Mouse (Mus musculus) gastrocnemius, adult 2 months (tissue): Measurements from ENCODE around the gene Insc. TPM values are rescaled to one million over a fixed set of nuclear protein-coding genes. Genes with fewer than 3 reads are reported as not detected.
"Not testable (repeated sequence)": the region's sequence is repeated elsewhere in the genome, so short reads cannot be mapped to it uniquely, and the experiment has no call there.

Experiments used
- DNase-seq: peaks from one replicate; pipeline ENCODE4 v3.0.0; 2022
- H3K27ac ChIP-seq: fragments of 200-600 bp; 2 replicates; pipeline ENCODE4 v1.8.1; 2022; ENCODE audit warnings: mild to moderate bottlenecking
- H3K4me3 ChIP-seq: fragments of 200-600 bp; 2 replicates; pipeline ENCODE4 v1.8.1; 2022; ENCODE audit warnings: mild to moderate bottlenecking, moderate library complexity
- CTCF ChIP-seq: fragments of 200-600 bp; IDR thresholded peaks from 2 replicates; pipeline ENCODE4 v1.8.1; 2022; ENCODE audit warnings: antibody characterized with exemption, mild to moderate bottlenecking, moderate library complexity
- intact Hi-C: fragments of 180-260 bp; cut with DNase I; formaldehyde crosslinking; loops from one replicate; pipeline ENCODE4 v1.15.1; 2025
- long read RNA-seq, 2 experiments: library from polyadenylated mRNA; stranded (forward); transcript quantifications; one replicate each; pipeline ENCODE4 v2.0.0; 2021
- total RNA-seq, 2 experiments: library from RNA; stranded (reverse); gene quantifications; 2 replicates each; pipeline ENCODE4 v1.2.3; 2021

Insc gene
- total RNA-seq = 1 to 10 TPM in 1 of 2 experiments, under 1 TPM in 1; 0.48 to 1.9 TPM
- long read RNA-seq, experiment 1 = 0 reads
- long read RNA-seq, experiment 2, partial matches to known transcripts = 0 of 2 reads
- long read RNA-seq, experiment 2, other reads (novel, unspliced or antisense) = 1 of 2 reads

- Histone ChIP-seq H3K27ac (peak within 1 kb of the TSS; percentile 58), H3K4me3 (peak within 1 kb of the TSS; percentile 61)
- intact Hi-C loops = no loop called here
- no peak for DNase-seq
- no peak for TF ChIP-seq CTCF
Measured at GRCm38 (mm10) chr7:114743022-114743780, at the start of gene Insc. Gene Insc (plus strand): TSS chr7:114743694.

GRCm38 (mm10) chr7:114700871-114701270 lies 42.6 kb upstream of the Insc start:
- TF ChIP-seq CTCF = no peak
- DNase-seq = no peak
- intact Hi-C loops = no loop called here
- H3K4me3 ChIP-seq = no peak overlapping the region
- H3K27ac ChIP-seq = no peak overlapping the region

DNA sequence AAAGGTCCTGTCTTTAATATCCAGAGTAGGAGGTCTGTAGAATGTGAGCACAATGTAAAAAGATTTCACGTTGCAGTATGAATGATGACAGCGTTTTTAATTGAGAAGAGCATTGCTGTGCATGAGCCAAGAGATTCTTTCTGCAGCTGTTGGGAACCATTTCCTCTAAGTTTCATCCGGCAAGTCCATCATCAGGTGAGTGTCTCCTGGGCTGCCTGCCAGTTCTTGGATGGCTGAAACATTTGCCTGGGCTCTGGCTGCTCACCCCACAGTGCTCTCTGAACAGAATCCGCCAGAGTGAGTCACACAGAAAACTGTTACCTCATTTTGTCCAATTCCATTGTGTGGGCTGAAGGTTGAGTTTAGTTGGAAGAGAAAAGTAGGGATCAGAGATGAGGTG lies 36.8 kb upstream of the Insc start:
- intact Hi-C loops = no loop called here
- no peak for TF ChIP-seq CTCF
- DNase-seq = peak; percentile 29
- H3K27ac ChIP-seq = no peak overlapping the region
- no peak overlapping the region for H3K4me3 ChIP-seq

DNA sequence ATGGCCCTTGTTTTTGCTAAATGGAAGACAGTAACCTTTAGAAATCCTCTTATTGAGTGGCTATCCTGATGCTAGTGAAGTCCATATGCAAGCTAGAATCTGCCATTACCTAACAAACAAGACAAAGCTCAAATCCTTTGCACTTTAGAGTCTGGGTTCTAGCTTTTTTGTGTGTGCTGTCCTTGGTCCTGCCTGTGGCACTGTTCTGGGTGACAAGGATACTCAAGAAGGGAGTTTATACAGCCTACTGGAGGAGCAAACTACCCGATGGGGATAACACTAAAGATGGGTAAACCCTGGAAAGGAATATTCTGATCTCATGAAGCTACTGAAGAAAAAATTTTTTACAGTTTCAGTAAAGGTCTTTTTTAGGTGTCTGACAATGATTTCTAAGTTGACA lies 36.1 kb upstream of the Insc start:
- intact Hi-C loops = no loop called here
- H3K4me3 ChIP-seq = no peak overlapping the region

DNA sequence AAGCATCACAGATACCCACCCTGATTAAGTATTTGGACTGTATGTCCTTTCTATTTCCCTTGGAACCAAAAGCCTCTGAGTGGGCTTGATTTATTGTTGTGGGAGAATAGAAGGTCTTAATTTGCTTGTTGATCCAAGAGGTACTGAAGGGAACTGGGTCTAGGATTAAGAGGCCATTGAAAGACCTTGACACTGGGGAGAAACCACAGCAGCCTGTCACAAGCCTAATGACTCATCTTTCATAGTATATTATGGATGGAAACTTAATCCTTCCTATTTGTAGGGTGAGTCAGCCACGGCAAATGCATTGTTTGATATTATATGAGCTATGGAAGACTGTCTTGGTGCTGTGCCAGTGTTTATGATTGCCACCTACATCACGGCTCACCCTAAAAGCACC lies 33.1 kb upstream of the Insc start:
- TF ChIP-seq CTCF = no peak
- Histone ChIP-seq H3K27ac (no peak overlapping the region), H3K4me3 (no peak overlapping the region)
- DNase-seq = no peak
- intact Hi-C loops = no loop called here

More for the DNA sequence above, 36.1 kb upstream of the Insc start:
- no peak for TF ChIP-seq CTCF
- H3K27ac ChIP-seq = no peak overlapping the region
- DNase-seq = no peak

- no peak for TF ChIP-seq CTCF
- no peak overlapping the region for H3K4me3 ChIP-seq
- H3K27ac ChIP-seq = no peak overlapping the region
- intact Hi-C loops = no loop called here
- no peak for DNase-seq
Measured at GRCm38 (mm10) chr7:114712523-114712922, 31.0 kb upstream of the Insc start.

DNA sequence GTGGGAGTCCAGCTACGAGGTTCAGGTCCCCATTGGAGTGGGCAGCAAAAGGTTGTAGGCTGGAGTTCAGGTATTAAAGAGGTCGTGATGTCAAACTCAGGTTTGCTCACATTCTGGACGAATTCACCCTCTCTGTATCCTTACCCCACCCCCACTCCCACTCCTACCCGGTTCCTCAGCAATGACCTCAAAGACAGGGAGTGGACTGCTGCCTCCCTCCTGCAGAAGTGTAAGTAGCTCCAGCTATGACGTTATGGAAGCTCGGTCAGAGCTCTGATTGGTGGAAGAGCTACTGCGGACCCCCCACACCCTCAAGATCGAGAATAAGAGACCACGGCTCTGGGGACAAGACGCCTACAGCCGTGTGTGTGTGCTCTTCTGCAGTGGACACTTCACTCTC lies 25.2 kb upstream of the Insc start, which contains the start of gene Calcb:
Gene Calcb (plus strand): TSS at position 344 of the 400 bp plus-strand sequence.
- peak within 1 kb of the TSS; percentile 13; the same call in 1 of the 2 replicates for H3K4me3 ChIP-seq
- no peak for DNase-seq
- intact Hi-C loops = no loop called here
- TF ChIP-seq CTCF = no peak
- no peak within 1 kb of the TSS for H3K27ac ChIP-seq

GRCm38 (mm10) chr7:114719381-114720131 lies 23.9 kb upstream of the Insc start:
- intact Hi-C loops = loop anchor here (10.0 kb wide), 1 partner anchor 135 kb away; no protein-coding TSS in a partner anchor
- DNase-seq = peak; percentile 19
- TF ChIP-seq CTCF = peak; percentile 41
- peak overlapping the region; percentile 13; the same call in 1 of the 2 replicates for H3K4me3 ChIP-seq
- H3K27ac ChIP-seq = no peak overlapping the region

DNA sequence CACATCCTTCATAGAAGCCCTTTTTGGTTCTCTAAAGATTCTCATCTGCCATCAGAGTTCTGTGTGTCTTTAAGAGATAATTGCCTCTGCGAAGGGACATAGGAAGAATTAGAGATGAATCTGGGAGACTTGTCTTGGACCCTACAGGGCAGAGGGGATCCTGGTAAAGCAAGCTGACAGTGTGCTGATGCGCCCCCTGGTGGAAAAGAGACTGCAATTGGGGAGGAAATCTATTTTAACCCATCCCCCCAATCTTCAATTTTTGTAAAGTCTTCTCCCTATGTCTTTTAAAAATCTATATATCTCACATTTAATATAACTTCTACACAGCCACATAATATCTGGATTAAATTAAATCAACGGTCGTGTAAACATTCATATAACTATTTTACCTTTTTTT lies 13.8 kb upstream of the Insc start:
- not testable (repeated sequence) for H3K27ac ChIP-seq, H3K4me3 ChIP-seq, DNase-seq
- intact Hi-C loops = loop anchor here (10.0 kb wide), 1 partner anchor 145 kb away; no protein-coding TSS in a partner anchor
- TF ChIP-seq CTCF = peak; percentile 57

DNA sequence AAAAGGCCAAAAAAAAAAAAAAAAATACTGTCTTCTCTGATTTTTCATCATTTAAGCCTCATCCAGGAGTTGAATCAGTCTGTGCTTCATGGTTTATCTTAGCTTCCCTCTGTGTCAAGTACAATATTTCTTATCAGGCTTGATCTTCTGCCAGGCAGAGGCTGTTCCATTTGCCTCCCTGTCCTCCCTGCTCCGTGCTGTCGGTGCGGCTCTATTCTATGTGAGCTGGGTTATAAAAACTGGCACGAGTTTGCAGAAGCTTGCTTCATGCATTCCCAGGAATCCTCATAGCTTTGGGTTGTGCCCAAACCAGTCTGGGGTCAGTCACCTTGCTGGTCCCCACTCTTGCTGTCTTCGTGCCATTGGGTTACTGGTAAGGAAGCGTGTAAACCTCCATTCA lies 12.3 kb upstream of the Insc start:
- Histone ChIP-seq H3K27ac (no peak overlapping the region), H3K4me3 (no peak overlapping the region)
- DNase-seq = no peak
- TF ChIP-seq CTCF = no peak
- intact Hi-C loops = loop anchor here (1.0 kb wide), 1 partner anchor 86 kb away; no protein-coding TSS in a partner anchor

GRCm38 (mm10) chr7:114731700-114732099 lies 11.8 kb upstream of the Insc start:
- not testable (repeated sequence) for H3K4me3 ChIP-seq, H3K27ac ChIP-seq, DNase-seq
- intact Hi-C loops = loop anchor here (1.0 kb wide), 1 partner anchor 86 kb away; no protein-coding TSS in a partner anchor
- peak; percentile 63 for TF ChIP-seq CTCF

DNA sequence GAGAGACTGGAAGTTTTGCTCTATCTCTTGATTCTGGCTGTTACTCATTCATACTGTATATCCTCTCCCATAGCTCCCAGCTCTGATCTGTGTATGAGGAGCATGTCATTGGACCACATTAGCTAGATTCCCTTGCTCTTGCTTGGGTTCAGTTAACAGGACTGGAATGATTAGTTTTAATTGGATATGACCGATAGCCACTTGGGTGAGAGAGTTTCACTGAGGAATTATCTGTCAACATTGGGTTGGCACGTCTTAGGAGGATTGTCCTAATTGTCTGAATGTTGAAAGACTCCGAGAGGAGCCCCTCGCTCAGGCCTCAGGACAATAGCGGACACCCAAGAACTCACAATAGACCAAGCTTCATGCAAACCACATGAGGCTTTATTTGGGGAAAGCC lies 7.2 kb upstream of the Insc start:
- no peak overlapping the region for H3K27ac ChIP-seq
- DNase-seq = no peak
- intact Hi-C loops = no loop called here
- no peak for TF ChIP-seq CTCF
- H3K4me3 ChIP-seq = no peak overlapping the region

GRCm38 (mm10) chr7:114738166-114738565 lies 5.3 kb upstream of the Insc start:
- no peak for TF ChIP-seq CTCF
- DNase-seq = no peak
- Histone ChIP-seq H3K4me3 (no peak overlapping the region), H3K27ac (no peak overlapping the region; the same call in 1 of the 2 replicates)
- intact Hi-C loops = no loop called here
